Mouse (Mus musculus) lung, embryonic 15.5 days (tissue): ENCODE measurements around the gene Ldb1. TPM values are rescaled to one million over a fixed set of nuclear protein-coding genes. Genes with fewer than 3 reads are reported as not detected.
A peak's percentile ranks its signal among the peaks of the same experiment; 100 is the strongest.

Source experiments
- ATAC-seq: fragments of 200-750 bp; cut with Nextera tagmentation; 2 replicates; pipeline ENCODE4 v1.8.0; 2017; ENCODE audit warnings: moderate number of reproducible peaks, borderline replicate concordance; ENCODE audit not compliant: low FRiP score, low TSS enrichment; ENCODE audit errors: extremely low read depth
- H3K27ac ChIP-seq: fragments of 300-500 bp; sonication (generic); 2 replicates; pipeline ENCODE4 v1.5.1; 2015; ENCODE audit warnings: moderate library complexity, mild to moderate bottlenecking, inconsistent platforms
- H3K27me3 ChIP-seq: fragments of 300-500 bp; sonication (generic); 2 replicates; pipeline ENCODE4 v1.6.1; 2015; ENCODE audit warnings: inconsistent platforms
- H3K36me3 ChIP-seq: fragments of 300-500 bp; sonication (generic); 2 replicates; pipeline ENCODE4 v1.6.1; 2015; ENCODE audit warnings: inconsistent platforms
- H3K4me1 ChIP-seq: fragments of 300-500 bp; sonication (generic); 2 replicates; pipeline ENCODE4 v1.6.1; 2015; ENCODE audit warnings: inconsistent platforms
- H3K4me2 ChIP-seq: fragments of 300-500 bp; sonication (generic); 2 replicates; pipeline ENCODE4 v1.6.1; 2015; ENCODE audit warnings: inconsistent platforms, mild to moderate bottlenecking, moderate library complexity
- H3K4me3 ChIP-seq: fragments of 300-500 bp; sonication (generic); 2 replicates; pipeline ENCODE4 v1.5.1; 2015; ENCODE audit warnings: mild to moderate bottlenecking, inconsistent platforms
- H3K9ac ChIP-seq: fragments of 300-500 bp; sonication (generic); 2 replicates; pipeline ENCODE4 v1.6.1; 2015; ENCODE audit warnings: inconsistent platforms
- H3K9me3 ChIP-seq: fragments of 300-500 bp; sonication (generic); 2 replicates; pipeline ENCODE4 v1.6.1; 2016; ENCODE audit warnings: inconsistent platforms
- WGBS: fragments of 180-500 bp; shearing (Covaris S2); methylation state at CpG from one replicate; pipeline ENCODE4 v1.1.7; 2015; 5-methylcytosine and 5-hydroxymethylcytosine counted together
- polyA plus RNA-seq: library from polyadenylated mRNA; unstranded; fragments of >200 nt; fragmentation: Nextera tagmentation; extraction: Ambion mirVana; gene quantifications from 2 replicates; pipeline ENCODE4 v1.2.1, GENCODE M21; 2015

Gene Ldb1
- polyA plus RNA-seq, 1 experiment from 2014 or later = 99.7 TPM

GRCm38 (mm10) chr19:46058466-46058865, 13.5 kb upstream of the Ldb1 start:
- peak overlapping the region; percentile 66; the same call in 1 of the 2 replicates for H3K4me2 ChIP-seq
- H3K27ac ChIP-seq = no peak overlapping the region
- H3K4me1 ChIP-seq = peaks cover 13% of the 10 kb centered on the region
- peaks cover 21% of the 10 kb centered on the region for H3K36me3 ChIP-seq
- peak overlapping the region; percentile 93; the same call in 1 of the 2 replicates for H3K4me3 ChIP-seq
- no peak overlapping the region; the same call in 1 of the 2 replicates for H3K9ac ChIP-seq
- WGBS = 94% methylated on average over 7 of the region's 7 CpGs
- no peak for ATAC-seq
- H3K9me3 ChIP-seq = no peaks in the 10 kb centered on the region
- no peaks in the 10 kb centered on the region for H3K27me3 ChIP-seq

GRCm38 (mm10) chr19:46056947-46057607, 12.1 kb upstream of the Ldb1 start:
- under 1% methylated on average over 32 of the region's 42 CpGs for WGBS
- Histone ChIP-seq H3K4me3 (peak overlapping the region; percentile 93), H3K36me3 (peaks cover 7% of the 10 kb centered on the region), H3K4me1 (peaks cover 13% of the 10 kb centered on the region), H3K27ac (peak overlapping the region; percentile 96), H3K4me2 (peak overlapping the region; percentile 66), H3K9me3 (no peaks in the 10 kb centered on the region), H3K9ac (peak overlapping the region; percentile 75), H3K27me3 (no peaks in the 10 kb centered on the region)
- ATAC-seq = peak; percentile 82

GRCm38 (mm10) chr19:46056388-46056946, 11.5 kb upstream of the Ldb1 start:
- Histone ChIP-seq H3K4me3 (peak overlapping the region; percentile 93), H3K9me3 (no peaks in the 10 kb centered on the region), H3K36me3 (peaks cover 1% of the 10 kb centered on the region; the same call in 1 of the 2 replicates), H3K27me3 (no peaks in the 10 kb centered on the region), H3K27ac (peak overlapping the region; percentile 96), H3K4me1 (peaks cover 13% of the 10 kb centered on the region), H3K9ac (peak overlapping the region; percentile 75), H3K4me2 (peak overlapping the region; percentile 66)
- ATAC-seq = peak; percentile 94
- WGBS = under 1% methylated on average over 51 of the region's 52 CpGs

GRCm38 (mm10) chr19:46055752-46056387, 10.9 kb upstream of the Ldb1 start:
- ATAC-seq = peak; percentile 74
- Histone ChIP-seq H3K9ac (peak overlapping the region; percentile 32), H3K4me1 (peaks cover 13% of the 10 kb centered on the region), H3K27me3 (no peaks in the 10 kb centered on the region), H3K36me3 (no peaks in the 10 kb centered on the region), H3K4me2 (peak overlapping the region; percentile 66), H3K4me3 (peak overlapping the region; percentile 93), H3K27ac (peak overlapping the region; percentile 16; the same call in 1 of the 2 replicates), H3K9me3 (no peaks in the 10 kb centered on the region)
- 2% methylated on average over 11 of the region's 11 CpGs for WGBS

DNA sequence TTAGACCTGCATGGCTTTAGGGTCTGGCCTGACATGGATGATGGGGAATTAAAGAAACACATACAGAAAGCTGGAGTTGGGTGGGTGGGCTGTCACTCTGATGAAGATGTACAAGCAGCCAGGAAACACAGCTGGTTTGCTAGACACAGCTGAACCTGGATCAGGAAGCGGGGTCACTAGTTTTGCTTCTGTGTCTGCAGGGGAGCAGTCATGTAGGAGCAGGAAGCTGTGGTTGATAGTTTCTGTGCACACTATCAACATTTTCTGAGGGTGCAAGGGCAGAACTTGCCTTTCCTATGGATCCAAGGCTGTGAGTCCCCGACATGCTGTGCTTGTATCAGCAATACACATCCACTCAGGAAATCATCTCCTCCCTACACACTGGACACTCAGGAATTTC, 5.4 kb upstream of the Ldb1 start:
- Histone ChIP-seq H3K9ac (no peak overlapping the region), H3K27ac (no peak overlapping the region), H3K9me3 (no peaks in the 10 kb centered on the region), H3K4me1 (peaks cover 18% of the 10 kb centered on the region), H3K36me3 (no peaks in the 10 kb centered on the region), H3K27me3 (no peaks in the 10 kb centered on the region), H3K4me2 (no peak overlapping the region), H3K4me3 (no peak overlapping the region)
- WGBS = 61% methylated on average over 2 of the region's 2 CpGs
- ATAC-seq = no peak

DNA sequence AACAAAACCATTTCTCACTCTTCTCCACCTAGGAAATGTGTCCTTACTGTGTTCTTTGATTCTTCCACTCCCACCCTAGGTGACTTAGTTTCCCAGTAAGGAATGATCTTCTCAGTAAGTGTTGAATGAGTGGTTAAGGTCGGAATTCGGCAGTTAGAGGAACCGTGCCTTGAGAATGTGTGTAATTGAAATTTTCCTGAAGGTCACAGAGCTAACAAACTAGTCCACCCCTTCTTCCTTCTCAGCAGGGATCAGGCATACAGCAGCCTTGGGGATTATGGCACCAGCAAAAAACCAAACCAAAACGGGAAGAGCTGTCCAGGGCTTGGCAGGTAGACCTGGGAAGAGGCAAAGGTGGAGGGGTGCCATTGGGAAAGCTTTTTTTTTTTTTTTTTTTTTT, 4.1 kb upstream of the Ldb1 start:
- Histone ChIP-seq H3K9ac (no peak overlapping the region), H3K36me3 (no peaks in the 10 kb centered on the region), H3K4me2 (no peak overlapping the region), H3K9me3 (no peaks in the 10 kb centered on the region), H3K4me1 (peaks cover 22% of the 10 kb centered on the region), H3K27ac (0 out of 2 replicates have a peak overlapping the region, but pooled peaks have one; percentile 19), H3K27me3 (no peaks in the 10 kb centered on the region), H3K4me3 (no peak overlapping the region)
- no peak for ATAC-seq
- WGBS = 55% methylated on average over 4 of the region's 4 CpGs

GRCm38 (mm10) chr19:46047426-46047825, 2.4 kb upstream of the Ldb1 start:
- H3K4me3 ChIP-seq = no peak overlapping the region
- H3K4me1 ChIP-seq = peaks cover 39% of the 10 kb centered on the region
- no peaks in the 10 kb centered on the region for H3K36me3 ChIP-seq
- 65% methylated on average over 2 of the region's 2 CpGs for WGBS
- H3K27me3 ChIP-seq = no peaks in the 10 kb centered on the region
- H3K9ac ChIP-seq = no peak overlapping the region
- no peaks in the 10 kb centered on the region for H3K9me3 ChIP-seq
- ATAC-seq = no peak
- H3K27ac ChIP-seq = 0 out of 2 replicates have a peak overlapping the region, but pooled peaks have one; percentile 99
- no peak overlapping the region for H3K4me2 ChIP-seq

GRCm38 (mm10) chr19:46046621-46047025, 1.6 kb upstream of the Ldb1 start:
- Histone ChIP-seq H3K9me3 (no peaks in the 10 kb centered on the region), H3K9ac (no peak overlapping the region), H3K36me3 (no peaks in the 10 kb centered on the region), H3K27me3 (no peaks in the 10 kb centered on the region), H3K4me3 (peak overlapping the region; percentile 95), H3K4me1 (peaks cover 47% of the 10 kb centered on the region), H3K27ac (peak overlapping the region; percentile 99), H3K4me2 (peak overlapping the region; percentile 85)
- ATAC-seq = no peak
- WGBS = 2% methylated on average over 10 of the region's 10 CpGs

DNA sequence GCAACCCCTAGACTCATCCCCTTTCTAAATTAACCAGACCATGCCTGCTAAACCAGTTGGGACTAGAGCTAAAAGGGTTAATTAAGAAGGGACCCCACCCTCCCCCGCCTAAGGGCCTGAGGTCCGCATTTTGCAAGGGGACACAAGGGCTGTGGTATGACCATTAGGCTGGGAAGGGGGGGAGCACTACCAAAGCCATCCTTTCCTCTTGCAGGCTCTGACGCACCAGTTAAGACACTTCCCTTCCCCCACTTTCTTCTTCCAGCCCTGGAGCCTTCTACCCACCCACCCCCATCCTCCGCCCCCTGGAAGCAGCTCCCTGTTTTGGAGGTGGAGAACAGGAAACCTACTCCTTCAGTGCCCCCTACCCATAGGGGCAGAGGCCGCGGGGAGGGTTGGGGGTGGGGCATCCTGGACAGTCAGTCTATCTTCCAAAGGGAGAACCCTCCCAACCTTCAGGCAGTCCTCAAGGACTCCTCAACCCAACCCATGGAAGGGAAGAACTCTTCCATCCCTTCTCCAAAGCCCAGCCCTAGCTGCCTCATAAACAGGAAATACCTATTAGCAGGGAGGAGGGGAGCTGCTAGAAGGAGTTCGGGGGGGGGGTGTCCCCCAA, 790 bp upstream of the Ldb1 start:
- peak overlapping the region; percentile 85 for H3K4me2 ChIP-seq
- peak overlapping the region; percentile 99 for H3K9ac ChIP-seq
- peaks cover 55% of the 10 kb centered on the region for H3K4me1 ChIP-seq
- peak overlapping the region; percentile 99 for H3K27ac ChIP-seq
- 1% methylated on average over 7 of the region's 7 CpGs for WGBS
- H3K27me3 ChIP-seq = no peaks in the 10 kb centered on the region
- peak overlapping the region; percentile 95 for H3K4me3 ChIP-seq
- peak; percentile 73 for ATAC-seq
- H3K36me3 ChIP-seq = no peaks in the 10 kb centered on the region
- no peaks in the 10 kb centered on the region for H3K9me3 ChIP-seq

DNA sequence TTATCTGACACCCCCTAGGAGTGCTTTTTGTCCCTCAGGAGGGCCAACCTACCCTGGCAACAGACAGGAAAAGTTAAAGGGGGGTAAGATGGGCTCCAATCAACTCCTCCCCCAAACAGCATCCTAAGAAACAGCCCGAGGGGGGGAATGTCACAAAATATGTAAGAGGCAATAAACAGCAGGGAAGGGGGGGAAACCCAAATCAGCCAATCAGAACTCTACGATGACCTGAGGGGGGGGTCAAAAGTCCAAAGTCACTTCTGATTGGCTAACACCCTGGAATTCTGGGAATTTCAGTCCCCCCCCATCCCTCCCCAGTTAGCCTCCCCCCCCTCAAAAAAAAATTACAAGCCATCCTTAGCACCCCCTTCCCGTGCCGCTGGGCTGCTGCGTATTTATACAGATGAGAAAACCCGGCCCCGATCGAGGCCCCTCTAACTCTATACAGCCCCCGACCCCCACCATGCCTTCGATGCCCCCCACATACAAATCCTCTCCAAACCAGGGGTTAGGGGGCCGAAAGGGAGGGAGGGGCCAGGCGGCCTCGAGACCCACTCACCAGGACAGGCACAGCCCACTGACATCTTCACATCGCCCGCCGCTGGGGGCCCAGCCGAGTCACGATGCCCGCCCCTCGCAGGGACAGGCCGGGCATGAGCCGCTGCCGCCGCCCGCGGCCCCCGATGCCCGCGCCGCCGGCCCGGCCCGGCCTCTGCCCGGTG, 582 bp downstream of the Ldb1 start, which contains the start of gene Pprc1:
TSS of gene Pprc1 (plus strand) at position 616 of the 722 bp plus-strand sequence.
- whole genome bisulfite sequencing = under 1% methylated on average over 32 of the region's 34 CpGs
- Histone ChIP-seq H3K4me2 (peak within 1 kb of the TSS; percentile 85), H3K4me1 (peaks cover 67% of the 10 kb centered on the region), H3K27ac (peak within 1 kb of the TSS; percentile 99), H3K9ac (peak within 1 kb of the TSS; percentile 99), H3K27me3 (no peaks in the 10 kb centered on the region), H3K4me3 (peak within 1 kb of the TSS; percentile 95), H3K9me3 (no peaks in the 10 kb centered on the region), H3K36me3 (no peaks in the 10 kb centered on the region)
- no peak for ATAC-seq

DNA sequence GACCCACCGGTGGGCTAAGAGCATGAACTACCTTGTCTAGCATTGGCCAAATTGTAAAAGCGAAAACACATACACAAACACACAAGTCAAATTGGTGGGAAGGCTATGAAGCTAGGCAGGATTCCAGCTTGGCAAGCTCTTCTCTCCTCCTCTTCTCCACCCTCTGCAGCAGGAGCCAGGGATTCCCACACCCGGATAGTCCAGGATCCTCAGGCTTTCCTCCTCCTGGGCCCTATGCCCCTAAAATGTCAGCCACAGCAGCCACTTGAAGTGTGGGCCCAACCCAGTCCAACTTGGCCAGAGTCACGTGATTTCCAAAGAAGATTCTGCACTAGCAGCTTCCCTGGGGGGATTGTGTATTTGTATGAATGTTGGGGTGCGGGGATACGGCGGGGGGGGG, 1.6 kb downstream of the Ldb1 start:
- no peaks in the 10 kb centered on the region for H3K36me3 ChIP-seq
- ATAC-seq = no peak
- peak overlapping the region; percentile 95 for H3K4me3 ChIP-seq
- peak overlapping the region; percentile 99 for H3K27ac ChIP-seq
- no peaks in the 10 kb centered on the region for H3K9me3 ChIP-seq
- H3K4me2 ChIP-seq = peak overlapping the region; percentile 85
- peak overlapping the region; percentile 99; the same call in 1 of the 2 replicates for H3K9ac ChIP-seq
- H3K27me3 ChIP-seq = no peaks in the 10 kb centered on the region
- peaks cover 67% of the 10 kb centered on the region for H3K4me1 ChIP-seq
- 43% methylated on average over 7 of the region's 7 CpGs for WGBS
